Mouse (Mus musculus) erythroblast, adult 5-6 weeks (primary cell): ENCODE data around the gene Hivep2. TPM values are rescaled to one million over a fixed set of nuclear protein-coding genes. Genes with fewer than 3 reads are reported as not detected.

Source experiments
- ATAC-seq: replicated peaks from 2 replicates; pipeline ENCODE4 v1.8.0; 2016; ENCODE audit warnings: moderate number of reproducible peaks, mild to moderate bottlenecking, moderate TSS enrichment, inconsistent platforms; ENCODE audit not compliant: poor library complexity, low FRiP score, severe bottlenecking
- total RNA-seq, 2 experiments: library from RNA; stranded (forward) in 1 of 2; stranded (reverse) in 1 of 2; fragments of 150-400 nt in 1 of 2; fragments of 200-764, 138-1000 nt in 1 of 2; gene quantifications; 2 replicates each; pipeline versions ENCODE4 v1.2.3 to v1.2.4; 2015 to 2017; ENCODE audit warnings: low replicate concordance in 2 of 2

Hivep2 gene
- total RNA-seq, 2 experiments from 2014 or later: 0.51 TPM; not detected in 1

DNA sequence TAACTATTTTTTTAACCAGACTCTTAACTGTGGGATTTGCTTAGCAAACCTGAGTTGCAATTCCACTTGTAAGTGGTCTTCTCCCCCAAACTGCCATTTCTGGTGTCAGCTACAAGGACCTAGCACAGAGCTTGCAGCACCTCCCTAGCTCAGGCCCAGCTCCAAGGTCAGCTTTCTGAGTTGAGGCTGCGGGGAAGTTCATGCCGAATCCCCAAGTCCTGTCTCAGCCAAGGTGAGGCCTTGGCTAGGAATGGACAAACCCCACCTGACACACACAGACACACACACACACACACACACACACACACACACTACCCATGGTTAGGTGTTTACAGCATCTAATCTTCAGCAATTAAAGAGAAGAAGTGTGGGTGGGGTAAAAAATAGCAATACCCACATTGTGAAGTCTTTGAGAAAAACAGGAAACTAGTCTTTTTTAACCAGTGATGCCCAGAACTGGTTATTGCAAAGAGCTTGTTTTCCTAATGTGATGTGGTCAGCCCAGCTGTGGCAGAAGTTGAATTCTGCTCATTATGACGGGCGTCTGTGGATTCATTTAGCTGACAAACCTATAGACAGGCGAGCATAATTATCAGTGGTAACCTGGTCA, 79.0 kb downstream of the Hivep2 start:
- ATAC-seq: no peak

GRCm38 (mm10) chr10:14045745-14046144, 79.9 kb downstream of the Hivep2 start:
- ATAC-seq: no peak

DNA sequence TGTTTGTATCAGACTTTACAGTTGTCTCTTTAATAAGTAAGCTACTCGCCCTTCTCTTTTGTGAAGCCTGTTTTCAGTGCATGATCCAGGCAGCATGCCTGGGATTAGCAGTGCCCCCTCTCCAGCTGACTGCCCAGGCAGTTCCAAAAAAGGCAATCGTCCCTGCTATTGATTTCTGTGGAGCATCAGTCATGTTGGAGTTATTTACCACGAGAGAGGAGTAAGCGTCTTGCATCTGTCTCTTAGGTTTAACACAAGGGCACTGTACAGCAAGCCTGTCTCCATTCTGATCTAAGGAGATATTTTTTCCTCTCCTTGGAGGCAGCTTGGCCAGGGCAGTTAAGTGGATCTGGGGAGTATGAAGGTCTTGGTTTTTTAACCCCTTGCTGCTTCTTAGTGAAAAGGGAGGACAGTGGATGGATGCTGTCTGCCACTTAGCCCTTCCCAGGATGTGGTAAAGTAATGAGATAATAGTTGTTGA, 80.3 kb downstream of the Hivep2 start:
- ATAC-seq: no peak

DNA sequence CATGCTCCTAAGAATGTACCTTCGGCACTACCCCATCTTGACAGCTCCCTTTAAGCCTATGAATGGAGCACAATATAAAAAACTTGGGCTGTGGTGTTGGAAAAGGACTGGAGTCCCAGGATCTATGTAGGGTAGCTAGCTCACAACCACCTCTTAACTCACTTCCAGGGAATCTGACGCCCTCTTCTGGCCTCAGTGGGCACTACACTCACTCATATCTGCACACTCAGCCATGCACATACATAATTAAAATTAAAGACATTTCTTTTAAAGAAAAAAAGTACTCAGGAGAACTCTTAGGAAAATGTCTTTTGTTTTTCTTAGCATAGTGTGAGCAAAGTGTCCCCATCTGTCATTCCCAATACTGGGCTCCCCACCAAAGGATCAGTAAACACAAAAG, 81.1 kb downstream of the Hivep2 start:
- no peak for ATAC-seq

DNA sequence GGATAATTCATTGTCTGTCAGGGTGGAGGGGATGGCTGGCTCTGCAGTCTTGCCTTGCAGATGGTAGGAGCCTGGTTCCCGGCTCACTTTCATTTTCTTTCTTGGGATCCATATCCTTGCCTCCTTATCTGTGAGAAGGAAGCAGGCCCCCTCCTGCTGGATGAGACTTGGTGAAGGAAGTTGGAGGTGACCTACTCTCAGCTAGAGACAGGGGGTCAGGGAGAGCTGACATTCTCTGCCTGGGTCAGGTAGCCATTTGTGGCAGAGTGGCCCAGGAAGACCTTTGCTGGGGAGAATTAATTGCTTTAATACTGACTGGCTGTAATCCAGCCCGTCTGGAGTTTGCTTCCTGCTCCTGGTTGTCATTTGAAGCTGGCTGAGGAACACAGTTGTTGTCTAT, 81.8 kb downstream of the Hivep2 start:
- ATAC-seq: no peak

GRCm38 (mm10) chr10:14048322-14048915, 82.5 kb downstream of the Hivep2 start:
- ATAC-seq: no peak

- ATAC-seq: no peak
Measured at GRCm38 (mm10) chr10:14048916-14049445, 83.1 kb downstream of the Hivep2 start.

GRCm38 (mm10) chr10:14049686-14050085, 83.8 kb downstream of the Hivep2 start:
- ATAC-seq: no peak

DNA sequence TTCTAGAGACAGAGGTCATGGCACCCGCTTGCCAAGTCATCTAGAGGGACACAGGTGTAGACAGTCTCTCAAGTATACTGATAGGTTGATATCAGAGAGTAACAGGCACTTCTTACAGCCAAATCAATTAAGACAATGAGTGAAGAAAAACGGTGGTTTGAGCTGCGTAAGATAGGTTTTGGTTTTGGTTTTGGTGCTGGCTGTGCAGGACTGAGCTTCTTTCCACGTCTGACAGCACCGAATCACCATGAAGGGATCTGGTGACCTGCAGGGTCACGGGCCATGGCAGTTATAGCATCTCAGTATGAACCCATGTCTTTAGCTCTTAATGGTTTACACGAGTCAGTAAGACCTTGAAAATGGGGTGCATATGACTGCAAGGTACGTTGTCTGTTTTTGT, 84.7 kb downstream of the Hivep2 start:
- no peak for ATAC-seq

GRCm38 (mm10) chr10:14052109-14052689, 86.3 kb downstream of the Hivep2 start:
- no peak for ATAC-seq

- no peak for ATAC-seq
Measured at GRCm38 (mm10) chr10:14054860-14055259, 89.0 kb downstream of the Hivep2 start.

DNA sequence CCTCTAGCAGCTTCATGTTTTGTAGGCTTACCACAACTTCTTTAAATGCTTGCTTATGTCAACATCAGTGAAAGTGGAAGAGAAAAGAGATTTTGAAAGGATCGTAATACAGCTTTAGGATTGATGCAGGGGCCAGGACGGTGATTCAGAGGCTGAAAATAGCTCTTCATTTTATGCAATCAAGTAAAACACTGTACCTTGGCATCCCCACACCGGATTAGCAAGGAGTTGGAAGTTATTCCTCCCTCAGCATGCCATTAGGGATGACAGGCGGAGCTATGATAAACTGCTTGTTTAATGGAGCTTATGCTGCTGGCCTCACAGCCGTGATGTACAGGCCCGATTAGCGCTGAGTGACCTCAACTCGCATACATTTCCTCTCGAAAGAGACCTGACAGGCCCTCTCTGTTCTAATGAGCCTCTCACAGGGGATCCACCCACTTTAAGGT, 89.7 kb downstream of the Hivep2 start:
- no peak for ATAC-seq

- ATAC-seq: no peak
Measured at GRCm38 (mm10) chr10:14056057-14056456, 90.2 kb downstream of the Hivep2 start.

- ATAC-seq: no peak
Measured at GRCm38 (mm10) chr10:14056584-14057451, 90.9 kb downstream of the Hivep2 start.

DNA sequence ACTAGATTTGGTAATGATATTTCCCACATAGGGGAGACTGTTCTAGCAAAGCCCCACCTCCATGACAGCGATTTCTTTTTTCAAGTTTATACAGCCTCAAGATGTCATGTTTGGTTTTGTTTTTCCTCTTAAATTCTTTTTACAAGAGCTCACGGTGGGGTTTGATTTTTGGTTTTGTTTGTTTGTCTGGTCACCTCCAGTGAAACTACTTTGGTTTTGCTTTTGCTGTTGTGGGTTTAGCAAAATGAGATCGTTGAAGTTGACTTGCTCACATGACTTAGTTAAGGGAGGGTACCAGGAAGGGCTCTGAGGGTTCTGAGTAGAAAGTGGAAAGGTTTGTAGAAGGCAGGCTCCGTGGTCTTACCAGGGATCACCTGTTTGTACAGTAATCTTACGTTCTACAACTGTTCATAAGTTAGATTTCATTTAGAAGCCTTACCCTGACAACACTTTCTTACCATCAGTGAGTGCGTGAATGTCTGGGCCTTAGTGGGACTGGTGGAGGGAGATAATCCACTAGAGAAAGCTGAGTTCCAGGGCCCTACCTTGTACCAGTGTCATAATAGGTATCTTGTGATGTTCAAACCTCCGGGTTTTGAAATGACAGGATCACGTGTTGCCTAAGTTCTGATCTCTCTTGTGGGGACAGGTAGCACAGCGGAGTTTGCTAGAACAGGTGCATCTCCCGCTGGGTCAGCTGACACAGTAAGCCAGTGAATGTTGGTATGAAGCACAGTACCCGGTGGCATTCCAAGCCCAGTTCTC, 92.1 kb downstream of the Hivep2 start:
- no peak for ATAC-seq

GRCm38 (mm10) chr10:14058742-14059141, 92.9 kb downstream of the Hivep2 start:
- ATAC-seq: no peak

DNA sequence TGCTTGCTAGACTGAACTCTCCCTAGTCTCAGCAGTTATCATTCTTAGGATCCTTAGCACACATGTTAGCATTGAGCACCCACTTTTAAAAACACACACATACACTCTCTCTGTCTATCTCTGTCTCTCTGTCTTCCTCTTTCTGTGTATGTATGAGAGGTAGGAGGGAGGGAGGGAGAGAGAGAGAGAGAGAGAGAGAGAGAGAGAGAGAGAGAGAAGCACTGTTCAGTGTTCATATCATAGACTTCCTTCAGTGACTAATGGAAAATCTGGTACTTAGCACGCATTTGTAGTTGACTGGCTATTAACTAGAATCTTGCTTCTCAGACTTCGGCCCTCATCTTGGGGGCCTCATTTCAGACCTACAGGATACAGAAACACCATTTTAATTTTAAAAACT, 93.7 kb downstream of the Hivep2 start:
- no peak for ATAC-seq

GRCm38 (mm10) chr10:14060302-14060701, 94.4 kb downstream of the Hivep2 start:
- ATAC-seq: no peak

DNA sequence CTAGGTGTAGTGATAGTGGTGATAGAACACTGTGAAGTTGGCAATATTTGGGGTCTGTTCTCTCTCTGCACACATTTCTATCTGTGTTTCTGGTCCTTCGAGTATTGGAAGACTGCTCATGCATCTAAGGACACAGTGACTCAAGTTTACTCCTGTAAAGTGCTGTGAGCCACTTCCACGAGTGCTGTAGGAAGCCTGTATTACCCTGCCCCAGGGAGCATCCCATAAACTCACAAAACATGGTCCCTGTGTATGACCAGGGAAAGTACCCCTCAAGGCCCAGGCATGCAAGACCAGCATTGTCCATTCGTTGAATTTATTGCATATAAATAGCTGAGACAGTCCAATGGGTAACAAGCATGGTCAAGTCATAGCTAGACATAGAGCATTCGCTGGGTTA, 97.4 kb downstream of the Hivep2 start:
- no peak for ATAC-seq
